In genomic region chr1:59359136-59359535, GRCm38 (mm10) we compare ENCODE assay signal across 22 mouse cellular contexts.
A peak's percentile ranks its signal among the peaks of the same experiment; 100 is the strongest.
DNase-seq lines count a peak whose midpoint lies in the region; ATAC-seq and TF ChIP-seq lines count a peak whose summit lies in the region.
"Had no signal": no experiment of that assay in that cellular context is flagged by ENCODE, and none has a peak within 500 bp of the region (broad histone marks: within the 10 kb centered on the region; RNA-seq: fewer than 3 reads in every experiment).

No protein-coding gene starts in this region.

- WGBS in heart, adult 2 months = 88% methylated on average over 9 of the region's 9 CpGs

- no peak overlapping the region for H3K4me3 ChIP-seq in heart, adult 2 months
- H3K4me3 ChIP-seq in testis, adult 2 months (ENCODE audit: control insufficient read depth, low read depth, low read length) = peak overlapping the region; percentile 59
- H3K4me3 ChIP-seq in G1E (ENCODE audit: low read depth, low read length) = peak overlapping the region; percentile 48; the same call in 1 of the 2 replicates
- H3K4me3 ChIP-seq: embryonic facial prominence, embryonic 10.5 days; embryonic facial prominence, embryonic 12.5 days; forebrain, embryonic 13.5 days; forebrain, embryonic 15.5 days had no signal

- no peaks in the 10 kb centered on the region for H3K4me1 ChIP-seq in heart, adult 2 months (ENCODE audit: control insufficient read depth, insufficient read depth, low read length)
- H3K4me1 ChIP-seq in testis, adult 2 months (ENCODE audit: control insufficient read depth, insufficient read depth, low read length) = no peaks in the 10 kb centered on the region; the same call in 1 of the 2 replicates
- H3K4me1 ChIP-seq in G1E (ENCODE audit: insufficient read depth, low read depth, low read length) = peaks cover 81% of the 10 kb centered on the region
- H3K4me1 ChIP-seq: embryonic facial prominence, embryonic 12.5 days; forebrain, embryonic 13.5 days; forebrain, embryonic 15.5 days had no signal

- TF ChIP-seq CTCF in heart, adult 2 months (IDR thresholded peaks at IDR 0.05) = no peak
- no peak for TF ChIP-seq CTCF in testis, adult 2 months (IDR thresholded peaks at IDR 0.05; ENCODE audit: control insufficient read depth, insufficient read depth, insufficient replicate concordance, low read depth, low read length)
- no peak for TF ChIP-seq CTCF in G1E (IDR thresholded peaks at IDR 0.05; ENCODE audit: low read depth, low read length)

- H3K36me3 ChIP-seq in heart, adult 2 months (ENCODE audit: control insufficient read depth, insufficient read depth, low read length) = no peaks in the 10 kb centered on the region
- H3K36me3 ChIP-seq in testis, adult 2 months (ENCODE audit: control insufficient read depth, insufficient read depth, low read length) = no peaks in the 10 kb centered on the region
- no peaks in the 10 kb centered on the region for H3K36me3 ChIP-seq in G1E (replicated peaks)
- H3K36me3 ChIP-seq: embryonic facial prominence, embryonic 10.5 days; embryonic facial prominence, embryonic 12.5 days; forebrain, embryonic 15.5 days had no signal

- ATAC-seq in G1E (ENCODE audit: extremely low read depth, insufficient number of reproducible peaks, low FRiP score, poor library complexity, severe bottlenecking) = no peak
- ATAC-seq: CD4-positive, CD25-positive, alpha-beta regulatory T cell, adult 4 months; forebrain, embryonic 13.5 days; forebrain, embryonic 15.5 days; forebrain, postnatal 0 days had no signal

- TF ChIP-seq POLR2A in heart, adult 2 months (IDR thresholded peaks at IDR 0.05; ENCODE audit: insufficient read depth, low read depth, low read length) = no peak
- no peak for TF ChIP-seq POLR2A in testis, adult 2 months (IDR thresholded peaks at IDR 0.05; ENCODE audit: control insufficient read depth, low read depth, low read length)

- H3K9me3 ChIP-seq in G1E (replicated peaks) = no peaks in the 10 kb centered on the region
- H3K9me3 ChIP-seq: embryonic facial prominence, embryonic 10.5 days; embryonic facial prominence, embryonic 12.5 days; forebrain, embryonic 13.5 days; forebrain, embryonic 15.5 days had no signal

- no peak overlapping the region for H3K9ac ChIP-seq in heart, adult 2 months (ENCODE audit: low read depth, low read length)
- H3K9ac ChIP-seq: embryonic facial prominence, embryonic 12.5 days; forebrain, embryonic 13.5 days; forebrain, embryonic 15.5 days; forebrain, postnatal 0 days had no signal

- intact Hi-C loops in heart, adult 2 months (cut with DNase I) = no loop called here

- DNase-seq in heart, adult 11 months = peak; percentile 61
- no peak for DNase-seq in heart, adult 2 months
- no peak for DNase-seq in testis, postnatal 14 days (ENCODE audit: low spot score)
- no peak for DNase-seq in G1E (ENCODE audit: low spot score)
- DNase-seq in adrenal gland, postnatal 36 days = no peak
- DNase-seq: adrenal gland, adult 2 months; adrenal gland, postnatal 10 days; adrenal gland, postnatal 25 days; B cell, adult 2 months; cerebellum, adult 11-12 months; cerebellum, adult 2 months; cerebellum, adult 9-10 months; cerebellum, postnatal 10 days; cerebellum, postnatal 25 days; forebrain, postnatal 0 days had no signal

- no peaks in the 10 kb centered on the region for H3K79me2 ChIP-seq in heart, adult 2 months (replicated peaks; ENCODE audit: control insufficient read depth, insufficient read depth, low read length)

- TF ChIP-seq EP300 in heart, adult 2 months (IDR thresholded peaks at IDR 0.05; ENCODE audit: insufficient read depth, low read depth, low read length) = no peak

- no peak overlapping the region for H3K27ac ChIP-seq in heart, adult 2 months
- no peak overlapping the region for H3K27ac ChIP-seq in testis, adult 2 months (ENCODE audit: control insufficient read depth, insufficient read depth, low read depth, low read length)
- H3K27ac ChIP-seq: embryonic facial prominence, embryonic 10.5 days; embryonic facial prominence, embryonic 12.5 days; forebrain, embryonic 13.5 days; forebrain, embryonic 15.5 days had no signal

- no peaks in the 10 kb centered on the region; the same call in 1 of the 2 replicates for H3K27me3 ChIP-seq in heart, adult 2 months (ENCODE audit: control insufficient read depth, insufficient read depth, low read length)
- H3K27me3 ChIP-seq in testis, adult 2 months (ENCODE audit: control insufficient read depth, insufficient read depth, low read length) = no peaks in the 10 kb centered on the region
- H3K27me3 ChIP-seq in G1E (ENCODE audit: insufficient read depth, low read length) = no peaks in the 10 kb centered on the region
- H3K27me3 ChIP-seq: CH12.LX; embryonic facial prominence, embryonic 12.5 days; forebrain, embryonic 13.5 days; forebrain, embryonic 15.5 days had no signal
